In the genomic region with DNA sequence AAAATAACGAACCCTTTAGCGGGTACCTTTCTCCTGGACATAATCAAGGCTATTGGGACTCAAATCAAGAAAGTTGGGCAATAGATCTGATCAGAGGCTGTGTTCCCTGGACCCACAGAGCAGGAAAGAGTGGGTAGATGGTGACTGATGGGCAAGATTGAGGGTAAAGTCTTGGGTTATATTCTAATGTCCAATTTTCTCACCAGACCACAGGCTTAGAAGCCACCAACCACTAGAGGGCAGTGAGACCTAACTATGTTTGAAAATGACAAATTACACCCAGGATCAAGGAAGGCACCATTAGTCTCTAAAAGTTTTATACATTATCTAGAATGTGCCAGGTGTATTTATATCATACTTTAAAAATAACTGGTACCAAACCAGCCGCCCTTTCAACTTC, we compare ENCODE assay signal across 7 mouse cellular contexts.
A peak's percentile ranks its signal among the peaks of the same experiment; 100 is the strongest.
DNase-seq lines count a peak whose midpoint lies in the region; ATAC-seq lines count a peak whose summit lies in the region.

No protein-coding gene starts in this region.

- no peak overlapping the region for H3K4me3 ChIP-seq in limb, embryonic 11.5 days (ENCODE audit: low read depth, low read length)
- no peak overlapping the region for H3K4me3 ChIP-seq in limb, embryonic 10.5 days
- H3K4me3 ChIP-seq in forebrain, embryonic 16.5 days (replicated peaks; ENCODE audit: low read length): no peak overlapping the region

- peak; percentile 36 for DNase-seq in limb, embryonic 11.5 days (ENCODE audit: low spot score)
- no peak for DNase-seq in limb, embryonic 10.5 days (ENCODE audit: low spot score)
- DNase-seq in Muller cell, postnatal 12 days (ENCODE audit: inconsistent ontology term): peak; percentile 23
- DNase-seq in c-Kit-positive CD71-positive TER-119-negative erythroid progenitor cells, embryonic 14.5 days (ENCODE audit: low read depth): peak; percentile 5
- peak; percentile 65 for DNase-seq in lung, postnatal 36 days
- DNase-seq in spleen, adult 12 weeks (ENCODE audit: low spot score): no peak

- ATAC-seq in limb, embryonic 11.5 days (ENCODE audit: insufficient number of reproducible peaks, low FRiP score, low TSS enrichment, low read depth): no peak
- ATAC-seq in forebrain, embryonic 16.5 days: 0 out of 2 replicates have a peak, but pooled peaks have one; percentile 43

- no peaks in the 10 kb centered on the region for H3K27me3 ChIP-seq in limb, embryonic 11.5 days (ENCODE audit: control insufficient read depth, insufficient read depth, low read length)
- no peaks in the 10 kb centered on the region for H3K27me3 ChIP-seq in limb, embryonic 10.5 days (ENCODE audit: low read depth, poor library complexity, severe bottlenecking)
- no peaks in the 10 kb centered on the region for H3K27me3 ChIP-seq in forebrain, embryonic 16.5 days (replicated peaks; ENCODE audit: control insufficient read depth, insufficient read depth, low read length)

- no peak overlapping the region for H3K27ac ChIP-seq in limb, embryonic 11.5 days (replicated peaks; ENCODE audit: low read depth, low read length)
- no peak overlapping the region for H3K27ac ChIP-seq in limb, embryonic 10.5 days
- no peak overlapping the region for H3K27ac ChIP-seq in forebrain, embryonic 16.5 days (ENCODE audit: low read length)

- H3K4me2 ChIP-seq in limb, embryonic 11.5 days (ENCODE audit: low read depth, severe bottlenecking): no peak overlapping the region
- no peak overlapping the region for H3K4me2 ChIP-seq in forebrain, embryonic 16.5 days (ENCODE audit: low read length)

- no peaks in the 10 kb centered on the region for H3K4me1 ChIP-seq in limb, embryonic 11.5 days (ENCODE audit: control insufficient read depth, insufficient read depth, low read length)
- no peaks in the 10 kb centered on the region for H3K4me1 ChIP-seq in limb, embryonic 10.5 days
- peaks cover 1% of the 10 kb centered on the region for H3K4me1 ChIP-seq in forebrain, embryonic 16.5 days (replicated peaks; ENCODE audit: control insufficient read depth, insufficient read depth, low read length)

- 83% methylated on average over 3 of the region's 3 CpGs for WGBS in limb, embryonic 11.5 days
- WGBS in limb, embryonic 10.5 days: 86% methylated on average over 3 of the region's 3 CpGs
- WGBS in forebrain, embryonic 16.5 days: 77% methylated on average over 3 of the region's 3 CpGs

- no peaks in the 10 kb centered on the region for H3K9me3 ChIP-seq in limb, embryonic 11.5 days (ENCODE audit: control insufficient read depth, low read length)
- H3K9me3 ChIP-seq in limb, embryonic 10.5 days (replicated peaks): no peaks in the 10 kb centered on the region
- no peaks in the 10 kb centered on the region for H3K9me3 ChIP-seq in forebrain, embryonic 16.5 days (ENCODE audit: control insufficient read depth, low read length)

- H3K36me3 ChIP-seq in limb, embryonic 11.5 days (ENCODE audit: control insufficient read depth, insufficient read depth, low read length): no peaks in the 10 kb centered on the region
- H3K36me3 ChIP-seq in limb, embryonic 10.5 days: no peaks in the 10 kb centered on the region
- no peaks in the 10 kb centered on the region for H3K36me3 ChIP-seq in forebrain, embryonic 16.5 days (ENCODE audit: control insufficient read depth, insufficient read depth)

- no peak overlapping the region for H3K9ac ChIP-seq in limb, embryonic 11.5 days (ENCODE audit: low read length)
- H3K9ac ChIP-seq in forebrain, embryonic 16.5 days (replicated peaks; ENCODE audit: low read depth, low read length): no peak overlapping the region

Comparison
In these comparisons a context has a peak if more than half of its experiments do, and no peak if none do; other contexts are left out.
1. DNase-seq: peak in limb, embryonic 11.5 days (single experiment), Muller cell, postnatal 12 days (single experiment), c-Kit-positive CD71-positive TER-119-negative erythroid progenitor cells, embryonic 14.5 days (single experiment) and lung, postnatal 36 days (single experiment); none in limb, embryonic 10.5 days (single experiment) and spleen, adult 12 weeks (single experiment).